Mouse (Mus musculus) adrenal gland, adult 8-10 months (tissue): ENCODE results near the gene 1810062G17Rik. TPM values are rescaled to one million over a fixed set of nuclear protein-coding genes. Genes with fewer than 3 reads are reported as not detected.

ENCODE experiments used
- DNase-seq: peaks from one replicate; pipeline ENCODE4 v3.0.0; 2022
- microRNA-seq, 2 experiments: library from miRNA; unstranded; fragments of <30 nt; microRNA quantifications; one replicate each; pipeline ENCODE4 v1.2.0; 2022
- total RNA-seq, 4 experiments: library from RNA; stranded (reverse); gene quantifications; 2 replicates each; pipeline ENCODE4 v1.2.4; 2022

1810062G17Rik gene
- total RNA-seq, 4 experiments from 2014 or later: 0.52 to 1.8 (median 0.86) TPM

GRCm38 (mm10) chr3:36511491-36511890, 35.8 kb downstream of the 1810062G17Rik start:
- no peak for DNase-seq

GRCm38 (mm10) chr3:36516196-36516595, 40.5 kb downstream of the 1810062G17Rik start:
- no peak for DNase-seq

- no peak for DNase-seq
Measured at GRCm38 (mm10) chr3:36521073-36522060, 45.6 kb downstream of the 1810062G17Rik start, which contains the start of gene Gm11549. Gm11549 (minus strand) TSS chr3:36521813.

GRCm38 (mm10) chr3:36522137-36522536, 46.4 kb downstream of the 1810062G17Rik start:
- no peak for DNase-seq

GRCm38 (mm10) chr3:36524466-36524865, 48.7 kb downstream of the 1810062G17Rik start:
- DNase-seq: no peak

GRCm38 (mm10) chr3:36530345-36530744, 54.6 kb downstream of the 1810062G17Rik start:
- no peak for DNase-seq

- no peak for DNase-seq
Measured at GRCm38 (mm10) chr3:36530781-36531180, 55.0 kb downstream of the 1810062G17Rik start.

GRCm38 (mm10) chr3:36531242-36531641, 55.5 kb downstream of the 1810062G17Rik start:
- DNase-seq: no peak

Small RNAs within 50 kb of the gene (microRNA-seq; reads per million reads assigned to microRNA genes)
- gene Mir7009: 0 to 0.84 reads per million in 2 experiments

Other genes starting within 250 kb of the 1810062G17Rik start
- gene Anxa5, start within 50 bp of the 1810062G17Rik start, total RNA-seq: 100 to 1,000 TPM; 433 to 500 (median 466) TPM
- gene Gm11549, start 45.9 kb downstream of the 1810062G17Rik start, total RNA-seq: not detected
- 10 to 100 TPM; 33.0 to 36.6 (median 35.7) TPM for gene Exosc9, start 76.7 kb downstream of the 1810062G17Rik start, total RNA-seq
- gene Ccna2, start 96.2 kb downstream of the 1810062G17Rik start, total RNA-seq: 1 to 10 TPM; 1.4 to 3.7 (median 2.1) TPM
- gene Bbs7, start 137.5 kb downstream of the 1810062G17Rik start, total RNA-seq: 10 to 100 TPM in 3 of 4 experiments, 1 to 10 TPM in 1; 8.1 to 14.5 (median 13.9) TPM
- gene Trpc3, start 214.2 kb downstream of the 1810062G17Rik start, total RNA-seq: 1 to 10 TPM; 3.2 to 5.3 (median 3.6) TPM